Mouse (Mus musculus): ENCODE data around the gene Ece1.

DNA sequence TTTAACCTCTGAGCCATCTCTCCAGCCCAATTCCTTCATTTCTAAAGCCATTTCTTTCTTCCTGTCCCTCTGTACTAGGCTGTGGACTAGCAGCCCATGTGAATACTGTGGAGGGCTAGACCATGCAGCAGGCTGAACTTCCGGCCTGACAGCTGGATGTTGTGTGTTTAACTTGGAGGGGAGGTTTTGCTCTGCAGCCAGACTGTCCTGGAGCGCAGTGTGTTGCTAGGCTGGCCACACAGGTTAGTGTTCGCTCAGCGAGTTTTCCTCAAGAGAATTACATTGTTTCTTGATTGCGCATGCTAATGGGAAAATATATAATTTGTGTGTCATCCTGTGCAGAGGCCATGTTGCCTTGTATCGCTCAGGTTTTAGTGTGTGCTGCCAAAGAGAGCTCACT, 146.6 kb downstream of the Ece1 start:
- no peak for TF ChIP-seq POLR2A (IDR thresholded peaks at IDR 0.05; ENCODE audit: low read depth, low read length)
- TF ChIP-seq CTCF (IDR thresholded peaks at IDR 0.05; ENCODE audit: borderline replicate concordance, insufficient read depth, low read length) = no peak

Data from embryonic fibroblast, embryonic 13.5 days (primary cell).